In the genomic region with DNA sequence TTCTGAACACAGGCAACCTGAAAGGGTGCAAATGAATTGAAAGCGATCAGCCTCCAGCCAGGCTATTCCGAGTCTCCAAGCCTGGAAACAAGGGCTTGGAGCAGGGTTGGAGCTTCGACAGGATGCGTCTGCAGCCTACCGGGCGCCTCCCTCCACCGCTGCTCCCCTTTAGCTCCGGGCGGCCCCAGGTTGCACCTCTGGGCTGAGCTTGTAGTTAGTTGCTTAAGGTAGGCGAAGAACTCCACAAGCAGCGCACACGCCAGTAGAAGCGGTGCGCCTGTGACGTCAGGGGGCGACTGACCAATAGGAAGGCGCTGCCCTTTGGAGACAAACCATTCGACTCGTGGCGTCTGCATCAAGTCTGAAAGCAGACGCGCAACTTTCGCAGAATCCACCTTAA, we compare ENCODE assay signal across 8 mouse cellular contexts. TPM values are rescaled to one million over a fixed set of nuclear protein-coding genes. Genes with fewer than 3 reads are reported as not detected.
DNase-seq lines count a peak whose midpoint lies in the region; ATAC-seq and TF ChIP-seq lines count a peak whose summit lies in the region.

No protein-coding gene starts in this region.

- H3K4me3 ChIP-seq in lung, embryonic 14.5 days (ENCODE audit: low read depth, low read length): peak overlapping the region; percentile 37
- peak overlapping the region; percentile 39 to 46 for H3K4me3 ChIP-seq in heart, embryonic 14.5 days (ENCODE audit: control insufficient read depth in 1 of 2, insufficient read depth in 1 of 2, low read depth in 1 of 2, low read length in 2 of 2)
- peak overlapping the region; percentile 41 for H3K4me3 ChIP-seq in limb, embryonic 11.5 days (ENCODE audit: low read depth, low read length)
- H3K4me3 ChIP-seq in neural tube, embryonic 13.5 days: peak overlapping the region; percentile 35

- peaks cover 97% of the 10 kb centered on the region for H3K27me3 ChIP-seq in lung, embryonic 14.5 days (ENCODE audit: insufficient read depth, low read length)
- H3K27me3 ChIP-seq in heart, embryonic 14.5 days (ENCODE audit: control insufficient read depth, insufficient read depth, low read length): peaks cover 89% of the 10 kb centered on the region
- H3K27me3 ChIP-seq in limb, embryonic 11.5 days (ENCODE audit: control insufficient read depth, insufficient read depth, low read length): peaks cover 75% of the 10 kb centered on the region
- H3K27me3 ChIP-seq in neural tube, embryonic 13.5 days: peaks cover 100% of the 10 kb centered on the region

- peak; percentile 82 for DNase-seq in lung, embryonic 14.5 days
- DNase-seq in lung, postnatal 10 days: no peak
- DNase-seq in c-Kit-positive CD71-positive TER-119-negative erythroid progenitor cells, embryonic 14.5 days (ENCODE audit: low read depth): peak; percentile 15
- peak; percentile 90 for DNase-seq in limb, embryonic 11.5 days (ENCODE audit: low spot score)
- no peak for DNase-seq in cerebellum, postnatal 36 days
- DNase-seq in cerebellum, adult 9-10 months: no peak

- H3K27ac ChIP-seq in lung, embryonic 14.5 days (ENCODE audit: low read depth): no peak overlapping the region
- no peak overlapping the region for H3K27ac ChIP-seq in heart, embryonic 14.5 days (replicated peaks in 1 of 2; ENCODE audit: control insufficient read depth in 1 of 2, insufficient read depth in 1 of 2, low read depth in 2 of 2, low read length in 2 of 2)
- no peak overlapping the region for H3K27ac ChIP-seq in limb, embryonic 11.5 days (replicated peaks; ENCODE audit: low read depth, low read length)
- H3K27ac ChIP-seq in neural tube, embryonic 13.5 days (replicated peaks): no peak overlapping the region

- H3K4me1 ChIP-seq in lung, embryonic 14.5 days (ENCODE audit: insufficient read depth): no peaks in the 10 kb centered on the region; the same call in 1 of the 2 replicates
- H3K4me1 ChIP-seq in heart, embryonic 14.5 days (ENCODE audit: control insufficient read depth in 2 of 2, insufficient read depth in 2 of 2, low read length in 2 of 2): peaks cover 5 to 23% of the 10 kb centered on the region in 2 experiments; a peak in 2 of 4 replicates
- H3K4me1 ChIP-seq in limb, embryonic 11.5 days (ENCODE audit: control insufficient read depth, insufficient read depth, low read length): no peaks in the 10 kb centered on the region; the same call in 1 of the 2 replicates
- H3K4me1 ChIP-seq in neural tube, embryonic 13.5 days (replicated peaks): peaks cover 35% of the 10 kb centered on the region

- H3K9ac ChIP-seq in lung, embryonic 14.5 days: no peak overlapping the region
- H3K9ac ChIP-seq in heart, embryonic 14.5 days (ENCODE audit: low read length): no peak overlapping the region
- no peak overlapping the region for H3K9ac ChIP-seq in limb, embryonic 11.5 days (ENCODE audit: low read length)
- no peak overlapping the region for H3K9ac ChIP-seq in neural tube, embryonic 13.5 days

- H3K36me3 ChIP-seq in lung, embryonic 14.5 days (ENCODE audit: insufficient read depth): no peaks in the 10 kb centered on the region
- H3K36me3 ChIP-seq in heart, embryonic 14.5 days (ENCODE audit: control insufficient read depth, insufficient read depth, low read length): no peaks in the 10 kb centered on the region
- no peaks in the 10 kb centered on the region for H3K36me3 ChIP-seq in limb, embryonic 11.5 days (ENCODE audit: control insufficient read depth, insufficient read depth, low read length)
- H3K36me3 ChIP-seq in neural tube, embryonic 13.5 days: no peaks in the 10 kb centered on the region

- WGBS in lung, embryonic 14.5 days: under 1% methylated on average over 23 of the region's 23 CpGs
- under 1% methylated on average over 23 of the region's 23 CpGs for WGBS in heart, embryonic 14.5 days
- WGBS in limb, embryonic 11.5 days: under 1% methylated on average over 23 of the region's 23 CpGs
- WGBS in neural tube, embryonic 13.5 days: 1% methylated on average over 23 of the region's 23 CpGs

- no peaks in the 10 kb centered on the region for H3K9me3 ChIP-seq in lung, embryonic 14.5 days (ENCODE audit: low read depth, low read length)
- no peaks in the 10 kb centered on the region for H3K9me3 ChIP-seq in heart, embryonic 14.5 days (ENCODE audit: control insufficient read depth, low read length)
- H3K9me3 ChIP-seq in limb, embryonic 11.5 days (ENCODE audit: control insufficient read depth, low read length): no peaks in the 10 kb centered on the region
- H3K9me3 ChIP-seq in neural tube, embryonic 13.5 days: no peaks in the 10 kb centered on the region

- ATAC-seq in lung, embryonic 14.5 days (ENCODE audit: insufficient read depth): peak; percentile 62
- ATAC-seq in heart, embryonic 14.5 days (ENCODE audit: insufficient number of reproducible peaks, insufficient read depth, low FRiP score, low read depth): peak; percentile 23; the same call in 1 of the 2 replicates
- ATAC-seq in limb, embryonic 11.5 days (ENCODE audit: insufficient number of reproducible peaks, low FRiP score, low TSS enrichment, low read depth): peak; percentile 76
- peak; percentile 58 for ATAC-seq in neural tube, embryonic 13.5 days (ENCODE audit: low read depth)

- TF ChIP-seq CTCF in lung, embryonic 14.5 days (IDR thresholded peaks at IDR 0.05; ENCODE audit: low read depth): no peak

- peak overlapping the region; percentile 69 for H3K4me2 ChIP-seq in lung, embryonic 14.5 days
- H3K4me2 ChIP-seq in heart, embryonic 14.5 days (ENCODE audit: low read length): peak overlapping the region; percentile 74
- peak overlapping the region; percentile 88 for H3K4me2 ChIP-seq in limb, embryonic 11.5 days (ENCODE audit: low read depth, severe bottlenecking)
- H3K4me2 ChIP-seq in neural tube, embryonic 13.5 days: peak overlapping the region; percentile 60

RNA-seq across cellular contexts. Expression of gene Dlx6, which starts 0.5 kb away (rescaled TPM):
- polyA plus RNA-seq in lung, embryonic 14.5 days (2014; fragmentation: Nextera tagmentation; extraction: Ambion mirVana): not detected in 2 replicates
- not detected in 2 replicates for polyA plus RNA-seq in heart, embryonic 14.5 days (2014; fragmentation: Nextera tagmentation; extraction: Ambion mirVana)
- 0.36 and 0.89 TPM in 2 replicates for polyA plus RNA-seq in limb, embryonic 11.5 days (2014; fragmentation: Nextera tagmentation; extraction: Ambion mirVana)
- polyA plus RNA-seq in neural tube, embryonic 13.5 days (2015; fragmentation: Nextera tagmentation; extraction: Ambion mirVana): not detected in 2 replicates

RNA-seq across cellular contexts. Expression of gene Dlx5, which starts 19.3 kb away (rescaled TPM):
- polyA plus RNA-seq in lung, embryonic 14.5 days (2014; fragmentation: Nextera tagmentation; extraction: Ambion mirVana): 0.14 and 0.29 TPM in 2 replicates
- polyA plus RNA-seq in heart, embryonic 14.5 days (2014; fragmentation: Nextera tagmentation; extraction: Ambion mirVana): 1.3 TPM in 2 replicates
- polyA plus RNA-seq in limb, embryonic 11.5 days (2014; fragmentation: Nextera tagmentation; extraction: Ambion mirVana): 15.5 and 16.3 TPM in 2 replicates
- polyA plus RNA-seq in neural tube, embryonic 13.5 days (2015; fragmentation: Nextera tagmentation; extraction: Ambion mirVana): 0.40 and 1.2 TPM in 2 replicates

Comparison
In these comparisons a context has a peak if more than half of its experiments do, and no peak if none do; other contexts are left out.
1. DNase-seq: peak in lung, embryonic 14.5 days (single experiment), c-Kit-positive CD71-positive TER-119-negative erythroid progenitor cells, embryonic 14.5 days (single experiment) and limb, embryonic 11.5 days (single experiment); none in lung, postnatal 10 days (single experiment), cerebellum, postnatal 36 days (0 of 2) and cerebellum, adult 9-10 months (single experiment).
2. ATAC-seq: peak in every context shown above with its lines; median percentile 76 in limb, embryonic 11.5 days; 62 in lung, embryonic 14.5 days; 58 in neural tube, embryonic 13.5 days; 23 in heart, embryonic 14.5 days.
3. Peak in every context shown above with its lines, with median percentiles within 50 percentile points of each other: H3K4me2 ChIP-seq and H3K4me3 ChIP-seq.